Mouse (Mus musculus): Measurements from ENCODE around the gene Ugt1a10.
"Not testable (repeated sequence)": the region's sequence is repeated elsewhere in the genome, so short reads cannot be mapped to it uniquely, and the experiment has no call there.

DNA sequence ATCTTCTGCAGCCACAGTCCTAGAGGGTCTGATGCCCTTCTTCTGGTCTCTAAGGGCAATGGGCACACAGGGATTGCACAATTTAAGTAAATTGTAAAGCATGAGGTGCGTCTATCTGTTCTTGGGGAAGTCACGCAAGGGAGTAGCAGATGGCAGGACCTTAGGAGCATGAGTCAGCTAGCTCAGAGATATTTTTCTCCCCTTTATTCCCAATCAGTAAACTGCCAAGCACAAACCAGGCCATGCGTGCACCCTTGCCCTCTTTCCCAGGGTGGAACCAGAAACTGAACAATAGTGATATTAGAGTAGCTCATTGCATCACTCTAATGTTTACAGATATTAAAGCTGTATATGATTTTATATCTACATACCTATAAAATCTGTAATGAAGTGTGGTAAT is 43.4 kb downstream of the Ugt1a10 start:
- TF ChIP-seq CTCF (IDR thresholded peaks at IDR 0.05; ENCODE audit: borderline replicate concordance, control insufficient read depth, extremely low read depth, insufficient read depth, low read length, poor library complexity); POLR2A (IDR thresholded peaks at IDR 0.05; ENCODE audit: control insufficient read depth, extremely low read depth, insufficient read depth, low read length, poor library complexity): not testable (repeated sequence)
